Mouse (Mus musculus) neural tube, embryonic 13.5 days (tissue): ENCODE measurements around the gene Ooep. TPM values are rescaled to one million over a fixed set of nuclear protein-coding genes. Genes with fewer than 3 reads are reported as not detected.
"Not testable (repeated sequence)": the region's sequence is repeated elsewhere in the genome, so short reads cannot be mapped to it uniquely, and the experiment has no call there.

ENCODE experiments used
- ATAC-seq: fragments of 200-750 bp; cut with Nextera tagmentation; 2 replicates; pipeline ENCODE4 v1.8.0; 2017; ENCODE audit warnings: low read depth, mild to moderate bottlenecking, moderate TSS enrichment, moderate library complexity
- H3K27ac ChIP-seq: fragments of 300-500 bp; sonication (generic); replicated peaks from 2 replicates; pipeline ENCODE4 v1.5.1; 2015; ENCODE audit warnings: moderate library complexity, mild to moderate bottlenecking, inconsistent platforms
- H3K27me3 ChIP-seq: fragments of 300-500 bp; sonication (generic); 2 replicates; pipeline ENCODE4 v1.6.1; 2015; ENCODE audit warnings: mild to moderate bottlenecking, inconsistent platforms
- H3K36me3 ChIP-seq: fragments of 300-500 bp; sonication (generic); 2 replicates; pipeline ENCODE4 v1.6.1; 2015; ENCODE audit warnings: mild to moderate bottlenecking, inconsistent platforms
- H3K4me1 ChIP-seq: fragments of 300-500 bp; sonication (generic); replicated peaks from 2 replicates; pipeline ENCODE4 v1.6.1; 2015; ENCODE audit warnings: inconsistent platforms
- H3K4me2 ChIP-seq: fragments of 300-500 bp; sonication (generic); 2 replicates; pipeline ENCODE4 v1.6.1; 2015; ENCODE audit warnings: inconsistent platforms, mild to moderate bottlenecking, moderate library complexity
- H3K4me3 ChIP-seq: fragments of 300-500 bp; sonication (generic); 2 replicates; pipeline ENCODE4 v1.5.1; 2015; ENCODE audit warnings: mild to moderate bottlenecking, inconsistent platforms
- H3K9ac ChIP-seq: fragments of 300-500 bp; sonication (generic); 2 replicates; pipeline ENCODE4 v1.6.1; 2015; ENCODE audit warnings: moderate library complexity, mild to moderate bottlenecking, inconsistent platforms
- H3K9me3 ChIP-seq: fragments of 300-500 bp; sonication (generic); 2 replicates; pipeline ENCODE4 v1.6.1; 2016; ENCODE audit warnings: inconsistent platforms
- WGBS: fragments of 180-500 bp; shearing (Covaris S2); methylation state at CpG from one replicate; pipeline ENCODE4 v1.1.7; 2015; 5-methylcytosine and 5-hydroxymethylcytosine counted together
- polyA plus RNA-seq: library from polyadenylated mRNA; unstranded; fragments of >200 nt; fragmentation: Nextera tagmentation; extraction: Ambion mirVana; gene quantifications from 2 replicates; pipeline ENCODE4 v1.2.1, GENCODE M21; 2015

Ooep gene
- polyA plus RNA-seq, 1 experiment from 2014 or later = 2.6 TPM

- Histone ChIP-seq H3K36me3 (no peaks in the 10 kb centered on the region), H3K4me2 (no peak overlapping the region), H3K4me1 (no peaks in the 10 kb centered on the region), H3K27ac (no peak overlapping the region), H3K9me3 (no peaks in the 10 kb centered on the region), H3K27me3 (no peaks in the 10 kb centered on the region), H3K4me3 (no peak overlapping the region), H3K9ac (no peak overlapping the region)
- no peak for ATAC-seq
- WGBS = 86% methylated on average over 6 of the region's 6 CpGs
These were observed 13.8 kb downstream of the Ooep start for GRCm38 (mm10) chr9:78364701-78365100.

GRCm38 (mm10) chr9:78363374-78363773 is 15.2 kb downstream of the Ooep start:
- Histone ChIP-seq H3K27ac (no peak overlapping the region), H3K9me3 (no peaks in the 10 kb centered on the region), H3K9ac (no peak overlapping the region), H3K4me1 (no peaks in the 10 kb centered on the region), H3K36me3 (no peaks in the 10 kb centered on the region), H3K4me2 (no peak overlapping the region), H3K27me3 (no peaks in the 10 kb centered on the region), H3K4me3 (no peak overlapping the region)
- no peak for ATAC-seq
- WGBS = 78% methylated on average over 6 of the region's 6 CpGs

GRCm38 (mm10) chr9:78360484-78360872 is 18.0 kb downstream of the Ooep start:
- 52% methylated on average over 2 of the region's 2 CpGs for WGBS

GRCm38 (mm10) chr9:78359750-78360483 is 18.6 kb downstream of the Ooep start:
- 86% methylated on average over 6 of the region's 6 CpGs for WGBS
- no peaks in the 10 kb centered on the region for H3K36me3 ChIP-seq

More at GRCm38 (mm10) chr9:78360484-78360872, 18.0 kb downstream of the Ooep start:
- no peaks in the 10 kb centered on the region for H3K36me3 ChIP-seq
- no peak overlapping the region for H3K27ac ChIP-seq
- no peak overlapping the region for H3K4me2 ChIP-seq
- no peak overlapping the region for H3K4me3 ChIP-seq
- no peaks in the 10 kb centered on the region for H3K27me3 ChIP-seq
- no peak overlapping the region for H3K9ac ChIP-seq
- H3K9me3 ChIP-seq = no peaks in the 10 kb centered on the region
- no peaks in the 10 kb centered on the region for H3K4me1 ChIP-seq
- no peak for ATAC-seq

GRCm38 (mm10) chr9:78358053-78358452 is 20.5 kb downstream of the Ooep start:
- H3K27me3 ChIP-seq = no peaks in the 10 kb centered on the region
- no peak overlapping the region for H3K27ac ChIP-seq
- no peaks in the 10 kb centered on the region for H3K36me3 ChIP-seq
- H3K9ac ChIP-seq = no peak overlapping the region
- H3K9me3 ChIP-seq = no peaks in the 10 kb centered on the region
- H3K4me2 ChIP-seq = no peak overlapping the region
- WGBS = 17% methylated on average over 9 of the region's 9 CpGs
- ATAC-seq = peak; percentile 43; the same call in 1 of the 2 replicates
- H3K4me1 ChIP-seq = no peaks in the 10 kb centered on the region
- H3K4me3 ChIP-seq = no peak overlapping the region

More at GRCm38 (mm10) chr9:78359750-78360483, 18.6 kb downstream of the Ooep start:
- no peak overlapping the region for H3K4me2 ChIP-seq
- no peak overlapping the region for H3K27ac ChIP-seq
- no peaks in the 10 kb centered on the region for H3K9me3 ChIP-seq
- no peaks in the 10 kb centered on the region for H3K27me3 ChIP-seq
- no peak overlapping the region for H3K4me3 ChIP-seq
- H3K9ac ChIP-seq = no peak overlapping the region
- no peak for ATAC-seq
- H3K4me1 ChIP-seq = no peaks in the 10 kb centered on the region

GRCm38 (mm10) chr9:78355611-78356010 is 22.9 kb downstream of the Ooep start, which contains the start of gene Gsta2:
Gene Gsta2, minus strand, starts transcription at chr9:78355788.
- Histone ChIP-seq H3K9ac (no peak within 1 kb of the TSS), H3K27me3 (no peaks in the 10 kb centered on the region)
- 88% methylated on average over 8 of the region's 8 CpGs for WGBS

GRCm38 (mm10) chr9:78354665-78355578 is 23.6 kb downstream of the Ooep start:
- ATAC-seq = no peak
- H3K36me3 ChIP-seq = no peaks in the 10 kb centered on the region
- no peaks in the 10 kb centered on the region for H3K9me3 ChIP-seq
- no peak overlapping the region for H3K4me2 ChIP-seq
- no peak overlapping the region for H3K9ac ChIP-seq
- H3K4me3 ChIP-seq = no peak overlapping the region
- H3K27ac ChIP-seq = no peak overlapping the region
- WGBS = 78% methylated on average over 11 of the region's 11 CpGs
- no peaks in the 10 kb centered on the region for H3K4me1 ChIP-seq
- no peaks in the 10 kb centered on the region for H3K27me3 ChIP-seq

More at GRCm38 (mm10) chr9:78355611-78356010, 22.9 kb downstream of the Ooep start, which contains the start of gene Gsta2:
- no peaks in the 10 kb centered on the region for H3K4me1 ChIP-seq
- no peaks in the 10 kb centered on the region for H3K9me3 ChIP-seq
- no peaks in the 10 kb centered on the region for H3K36me3 ChIP-seq
- no peak within 1 kb of the TSS for H3K4me3 ChIP-seq
- ATAC-seq = no peak
- H3K4me2 ChIP-seq = no peak within 1 kb of the TSS
- H3K27ac ChIP-seq = no peak within 1 kb of the TSS

- Histone ChIP-seq H3K36me3 (no peaks in the 10 kb centered on the region), H3K4me2 (no peak overlapping the region), H3K4me3 (no peak overlapping the region), H3K4me1 (no peaks in the 10 kb centered on the region), H3K9me3 (no peaks in the 10 kb centered on the region), H3K27ac (no peak overlapping the region), H3K27me3 (no peaks in the 10 kb centered on the region), H3K9ac (no peak overlapping the region)
- 85% methylated on average over 6 of the region's 6 CpGs for WGBS
- no peak for ATAC-seq
These were observed 26.9 kb downstream of the Ooep start for GRCm38 (mm10) chr9:78351504-78352220.

- not testable (repeated sequence) for H3K27me3 ChIP-seq, H3K4me3 ChIP-seq, ATAC-seq, H3K9me3 ChIP-seq, H3K9ac ChIP-seq, H3K4me2 ChIP-seq, H3K36me3 ChIP-seq, H3K4me1 ChIP-seq, H3K27ac ChIP-seq
These were observed 28.5 kb downstream of the Ooep start for GRCm38 (mm10) chr9:78350007-78350406.

GRCm38 (mm10) chr9:78349141-78349540 is 29.4 kb downstream of the Ooep start:
- H3K27ac ChIP-seq, H3K9me3 ChIP-seq, H3K27me3 ChIP-seq, ATAC-seq, H3K4me1 ChIP-seq, H3K4me2 ChIP-seq, H3K4me3 ChIP-seq, H3K9ac ChIP-seq, H3K36me3 ChIP-seq: not testable (repeated sequence)
- 84% methylated on average over 3 of the region's 3 CpGs for WGBS

- H3K9ac ChIP-seq, H3K4me2 ChIP-seq, H3K4me3 ChIP-seq, H3K27me3 ChIP-seq, H3K36me3 ChIP-seq, H3K9me3 ChIP-seq, ATAC-seq, H3K27ac ChIP-seq, H3K4me1 ChIP-seq: not testable (repeated sequence)
- 72% methylated on average over 6 of the region's 6 CpGs for WGBS
These were observed 30.1 kb downstream of the Ooep start for GRCm38 (mm10) chr9:78348206-78349004.
